Mouse (Mus musculus) urinary bladder, postnatal 4 days (tissue): ENCODE data around the gene Iffo1.

ENCODE experiments used
- DNase-seq, 2 experiments: peaks; one replicate each; pipeline ENCODE4 v3.0.0; 2021 to 2022; ENCODE audit warnings: low spot score in 2 of 2

Iffo1 gene

GRCm38 (mm10) chr6:125139747-125140146 lies 5.3 kb upstream of the Iffo1 start:
- DNase-seq: no peak

GRCm38 (mm10) chr6:125142436-125142835 lies 2.6 kb upstream of the Iffo1 start:
- no peak for DNase-seq

- no peak for DNase-seq
Observed at GRCm38 (mm10) chr6:125143128-125143527, 1.9 kb upstream of the Iffo1 start.

- DNase-seq: no peak
Observed at GRCm38 (mm10) chr6:125143904-125144303, 1.1 kb upstream of the Iffo1 start.

- no peak for DNase-seq
Observed at GRCm38 (mm10) chr6:125145479-125145951, 474 bp downstream of the Iffo1 start.

GRCm38 (mm10) chr6:125146148-125146547 lies 1.1 kb downstream of the Iffo1 start:
- DNase-seq: no peak

- DNase-seq: no peak
Observed at GRCm38 (mm10) chr6:125146797-125147196, 1.8 kb downstream of the Iffo1 start.

- no peak for DNase-seq
Observed at GRCm38 (mm10) chr6:125147329-125147728, 2.3 kb downstream of the Iffo1 start.

GRCm38 (mm10) chr6:125148251-125148925 lies 3.3 kb downstream of the Iffo1 start:
- DNase-seq: peak in 1 of 2 experiments; percentile 48

GRCm38 (mm10) chr6:125148926-125149568 lies 4.0 kb downstream of the Iffo1 start:
- DNase-seq: peak in 1 of 2 experiments; percentile 37

GRCm38 (mm10) chr6:125149569-125149950 lies 4.5 kb downstream of the Iffo1 start:
- no peak for DNase-seq

GRCm38 (mm10) chr6:125152212-125153017 lies 7.4 kb downstream of the Iffo1 start:
- DNase-seq: peak in 1 of 2 experiments; percentile 70

GRCm38 (mm10) chr6:125153018-125153389 lies 8.0 kb downstream of the Iffo1 start:
- no peak for DNase-seq

- no peak for DNase-seq
Observed at GRCm38 (mm10) chr6:125153682-125154081, 8.6 kb downstream of the Iffo1 start.

- no peak for DNase-seq
Observed at GRCm38 (mm10) chr6:125154550-125154949, 9.5 kb downstream of the Iffo1 start.

- no peak for DNase-seq
Observed at GRCm38 (mm10) chr6:125155262-125155661, 10.2 kb downstream of the Iffo1 start.

- DNase-seq: no peak
Observed at GRCm38 (mm10) chr6:125156491-125156890, 11.4 kb downstream of the Iffo1 start.

- DNase-seq: no peak
Observed at GRCm38 (mm10) chr6:125156903-125157614, 12.0 kb downstream of the Iffo1 start.

- DNase-seq: no peak
Observed at GRCm38 (mm10) chr6:125158944-125159492, 14.0 kb downstream of the Iffo1 start.

- no peak for DNase-seq
Observed at GRCm38 (mm10) chr6:125159773-125160557, 14.9 kb downstream of the Iffo1 start.

- DNase-seq: no peak
Observed at GRCm38 (mm10) chr6:125160558-125160853, 15.5 kb downstream of the Iffo1 start.
